Mouse (Mus musculus) E14TG2a.4 (cell line): ENCODE measurements around the gene Slc38a9.

Source experiments
- H3K27me3 ChIP-seq: 2 replicates; pipeline ENCODE4 v1.6.1; 2014; ENCODE audit warnings: low read length, control low read depth; ENCODE audit not compliant: insufficient read depth
- H3K36me3 ChIP-seq: 2 replicates; pipeline ENCODE4 v1.6.1; 2014; ENCODE audit warnings: low read length, control low read depth; ENCODE audit not compliant: insufficient read depth
- H3K4me1 ChIP-seq: replicated peaks from 2 replicates; pipeline ENCODE4 v1.6.1; 2014; ENCODE audit warnings: low read depth, low read length, control low read depth
- H3K4me3 ChIP-seq: replicated peaks from 2 replicates; pipeline ENCODE4 v1.5.1; 2014; ENCODE audit warnings: mild to moderate bottlenecking, low read length
- H3K9me3 ChIP-seq: 2 replicates; pipeline ENCODE4 v1.6.1; 2014; ENCODE audit warnings: low read length, control low read depth
- CTCF ChIP-seq: conservative IDR thresholded peaks from 2 replicates; pipeline ENCODE4 v1.5.1; 2014; ENCODE audit warnings: low read length
- NANOG ChIP-seq: IDR thresholded peaks from 2 replicates; pipeline ENCODE4 v1.6.1; 2014; ENCODE audit warnings: borderline replicate concordance, low read length, mixed read lengths
- POU5F1 ChIP-seq: IDR thresholded peaks from 2 replicates; pipeline ENCODE4 v1.6.1; 2014; ENCODE audit warnings: low read length, borderline replicate concordance

The Slc38a9 gene

GRCm38 (mm10) chr13:112660574-112661381, at the start of gene Slc38a9:
Gene Slc38a9 (plus strand): TSS chr13:112660751.
- Histone ChIP-seq H3K9me3 (no peaks in the 10 kb centered on the region), H3K36me3 (no peaks in the 10 kb centered on the region), H3K4me3 (peak within 1 kb of the TSS; percentile 90), H3K4me1 (peaks cover 14% of the 10 kb centered on the region), H3K27me3 (peaks cover 8% of the 10 kb centered on the region)
- no peak for TF ChIP-seq CTCF
- TF ChIP-seq NANOG: no peak
- no peak for TF ChIP-seq POU5F1

- Histone ChIP-seq H3K4me1 (no peaks in the 10 kb centered on the region), H3K4me3 (no peak overlapping the region), H3K27me3 (no peaks in the 10 kb centered on the region), H3K36me3 (no peaks in the 10 kb centered on the region), H3K9me3 (no peaks in the 10 kb centered on the region)
- TF ChIP-seq POU5F1 (no peak), CTCF (no peak), NANOG (no peak)
These were observed 39.0 kb upstream of the Slc38a9 start for GRCm38 (mm10) chr13:112621592-112621991.

DNA sequence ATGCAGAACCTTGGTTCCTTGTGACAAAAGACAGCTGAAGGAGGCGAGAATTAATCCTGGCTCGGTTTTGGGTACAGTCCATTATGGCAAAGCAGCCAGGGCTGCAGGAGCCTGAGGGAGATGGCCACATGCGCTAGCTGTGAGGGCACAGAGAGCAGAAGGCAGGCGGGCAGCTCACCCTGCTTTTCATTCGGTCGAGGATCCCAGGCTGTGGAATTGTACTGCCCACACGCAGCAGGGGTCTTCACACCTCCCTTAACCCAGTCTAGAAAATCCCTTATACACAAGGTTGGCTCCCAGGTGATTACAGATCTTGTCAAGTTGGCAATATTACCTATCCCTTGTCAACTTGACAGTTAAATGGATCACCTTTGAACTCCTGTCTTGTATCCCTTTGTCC, 36.9 kb upstream of the Slc38a9 start:
- H3K36me3 ChIP-seq: no peaks in the 10 kb centered on the region
- TF ChIP-seq CTCF: no peak
- TF ChIP-seq NANOG: no peak
- TF ChIP-seq POU5F1: no peak
- no peak overlapping the region for H3K4me3 ChIP-seq
- H3K9me3 ChIP-seq: no peaks in the 10 kb centered on the region
- no peaks in the 10 kb centered on the region for H3K27me3 ChIP-seq
- no peaks in the 10 kb centered on the region for H3K4me1 ChIP-seq

- Histone ChIP-seq H3K9me3 (no peaks in the 10 kb centered on the region), H3K4me3 (no peak overlapping the region), H3K27me3 (no peaks in the 10 kb centered on the region), H3K36me3 (no peaks in the 10 kb centered on the region), H3K4me1 (no peaks in the 10 kb centered on the region)
- no peak for TF ChIP-seq CTCF
- TF ChIP-seq POU5F1: no peak
- TF ChIP-seq NANOG: no peak
These were observed 35.9 kb upstream of the Slc38a9 start for GRCm38 (mm10) chr13:112624622-112625021.

DNA sequence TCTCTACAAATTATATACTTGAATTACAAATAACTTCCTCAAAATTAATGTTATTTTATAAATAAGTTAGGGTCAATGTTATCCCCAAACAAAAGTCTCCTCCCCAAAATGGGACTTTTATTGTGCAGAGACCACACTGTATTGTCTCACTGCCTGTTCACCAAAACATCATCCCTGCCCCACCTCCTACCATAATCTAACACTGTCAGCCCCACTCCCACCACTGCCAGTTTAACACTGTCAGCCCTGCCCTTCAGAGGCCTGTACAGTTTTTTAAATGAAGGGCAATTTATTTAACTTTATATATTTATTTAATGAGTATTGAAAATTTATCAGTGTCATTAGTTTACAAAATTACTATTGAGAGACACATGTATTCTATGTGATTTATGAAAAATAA, 35.0 kb upstream of the Slc38a9 start:
- H3K9me3 ChIP-seq: no peaks in the 10 kb centered on the region
- TF ChIP-seq NANOG (no peak), CTCF (no peak), POU5F1 (no peak)

GRCm38 (mm10) chr13:112635174-112635837, 25.2 kb upstream of the Slc38a9 start:
- Histone ChIP-seq H3K27me3 (no peaks in the 10 kb centered on the region), H3K4me1 (no peaks in the 10 kb centered on the region), H3K4me3 (no peak overlapping the region), H3K36me3 (no peaks in the 10 kb centered on the region), H3K9me3 (no peaks in the 10 kb centered on the region)
- TF ChIP-seq POU5F1 (no peak), CTCF (no peak), NANOG (no peak)

More for the DNA sequence above, 35.0 kb upstream of the Slc38a9 start:
- no peaks in the 10 kb centered on the region for H3K36me3 ChIP-seq
- H3K27me3 ChIP-seq: no peaks in the 10 kb centered on the region
- H3K4me3 ChIP-seq: no peak overlapping the region
- no peaks in the 10 kb centered on the region for H3K4me1 ChIP-seq

DNA sequence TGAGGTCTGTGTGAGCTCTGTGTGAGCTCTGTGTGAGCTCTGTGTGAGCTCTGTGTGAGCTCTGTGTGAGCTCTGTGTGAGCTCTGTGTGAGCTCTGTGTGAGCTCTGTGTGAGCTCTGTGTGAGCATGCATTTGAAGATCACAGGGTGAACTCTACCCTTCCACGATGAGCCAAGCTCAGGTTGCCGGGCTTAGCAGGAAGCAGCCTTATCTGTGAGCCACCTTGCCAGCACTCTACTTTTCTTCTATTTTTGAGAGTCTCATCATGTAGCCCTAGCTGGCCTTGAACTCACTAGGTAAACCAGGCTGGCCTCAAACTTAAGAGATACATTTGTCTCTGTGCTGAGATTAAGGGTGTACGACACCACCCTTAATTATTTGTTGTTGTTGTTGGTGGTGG, 24.1 kb upstream of the Slc38a9 start:
- no peaks in the 10 kb centered on the region for H3K9me3 ChIP-seq
- no peak for TF ChIP-seq POU5F1
- no peak for TF ChIP-seq NANOG
- no peak for TF ChIP-seq CTCF
- no peaks in the 10 kb centered on the region for H3K4me1 ChIP-seq
- no peak overlapping the region for H3K4me3 ChIP-seq
- no peaks in the 10 kb centered on the region for H3K36me3 ChIP-seq
- no peaks in the 10 kb centered on the region for H3K27me3 ChIP-seq

DNA sequence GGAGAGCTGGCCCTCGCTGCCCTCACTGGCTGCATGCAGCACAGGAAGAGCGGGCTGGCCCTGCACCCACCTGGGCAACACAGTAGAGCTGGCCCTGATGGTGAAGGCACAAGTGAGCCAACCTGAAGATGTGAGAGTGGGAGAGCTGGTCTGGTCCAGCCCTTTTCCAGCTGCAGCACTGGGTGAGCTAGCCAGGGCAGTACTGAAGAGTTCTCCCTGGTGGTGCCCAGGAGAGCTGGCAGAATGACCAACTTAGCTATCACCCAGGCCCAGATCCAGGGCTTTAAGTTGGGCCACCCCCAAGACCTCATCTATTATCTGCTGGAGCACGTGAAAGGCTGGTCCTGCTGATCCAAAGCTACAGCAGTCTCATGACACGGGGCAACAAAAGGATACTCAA, 21.4 kb upstream of the Slc38a9 start:
- H3K4me1 ChIP-seq: no peaks in the 10 kb centered on the region
- H3K9me3 ChIP-seq: no peaks in the 10 kb centered on the region
- H3K27me3 ChIP-seq: no peaks in the 10 kb centered on the region
- no peak for TF ChIP-seq CTCF
- TF ChIP-seq NANOG: no peak
- no peak for TF ChIP-seq POU5F1
- no peak overlapping the region for H3K4me3 ChIP-seq
- H3K36me3 ChIP-seq: no peaks in the 10 kb centered on the region
